Mouse (Mus musculus): ENCODE measurements around the gene Plekha4. TPM values are rescaled to one million over a fixed set of nuclear protein-coding genes. Genes with fewer than 3 reads are reported as not detected.

Gene Plekha4
- polyA plus RNA-seq, 1 experiment = 12.3 TPM

- DNase-seq = no peak
- Histone ChIP-seq H3K27ac (ENCODE audit: control insufficient read depth, insufficient read depth, low read length) (no peak overlapping the region), H3K4me1 (replicated peaks; ENCODE audit: control insufficient read depth, insufficient read depth, low read length) (peaks cover 10% of the 10 kb centered on the region), H3K27me3 (ENCODE audit: control insufficient read depth, insufficient read depth, low read length) (no peaks in the 10 kb centered on the region), H3K36me3 (ENCODE audit: control insufficient read depth, insufficient read depth, low read length) (no peaks in the 10 kb centered on the region; the same call in none of the 2 replicates), H3K4me3 (ENCODE audit: control insufficient read depth, insufficient read depth, low read length) (no peak overlapping the region)
- 92% methylated on average over 7 of the region's 7 CpGs for WGBS
- TF ChIP-seq CTCF (IDR thresholded peaks at IDR 0.05; ENCODE audit: borderline replicate concordance, control insufficient read depth, extremely low read depth, insufficient read depth, low read length, poor library complexity) (no peak), POLR2A (IDR thresholded peaks at IDR 0.05; ENCODE audit: control insufficient read depth, extremely low read depth, insufficient read depth, low read length, poor library complexity) (no peak)
Observed at GRCm38 (mm10) chr7:45489578-45489977, 36.6 kb upstream of the Plekha4 start.

GRCm38 (mm10) chr7:45490822-45491221, 35.3 kb upstream of the Plekha4 start:
- TF ChIP-seq POLR2A (IDR thresholded peaks at IDR 0.05; ENCODE audit: control insufficient read depth, extremely low read depth, insufficient read depth, low read length, poor library complexity) (no peak), CTCF (IDR thresholded peaks at IDR 0.05; ENCODE audit: borderline replicate concordance, control insufficient read depth, extremely low read depth, insufficient read depth, low read length, poor library complexity) (no peak)
- no peak overlapping the region for H3K27ac ChIP-seq (ENCODE audit: control insufficient read depth, insufficient read depth, low read length)
- no peaks in the 10 kb centered on the region for H3K27me3 ChIP-seq (ENCODE audit: control insufficient read depth, insufficient read depth, low read length)
- DNase-seq = no peak
- WGBS = 71% methylated on average over 9 of the region's 9 CpGs
- no peak overlapping the region for H3K4me3 ChIP-seq (ENCODE audit: control insufficient read depth, insufficient read depth, low read length)
- peaks cover 10% of the 10 kb centered on the region for H3K4me1 ChIP-seq (replicated peaks; ENCODE audit: control insufficient read depth, insufficient read depth, low read length)
- H3K36me3 ChIP-seq (ENCODE audit: control insufficient read depth, insufficient read depth, low read length) = no peaks in the 10 kb centered on the region; the same call in none of the 2 replicates

GRCm38 (mm10) chr7:45491264-45491663, 34.9 kb upstream of the Plekha4 start:
- WGBS = 25% methylated on average over 3 of the region's 3 CpGs
- TF ChIP-seq CTCF (IDR thresholded peaks at IDR 0.05; ENCODE audit: borderline replicate concordance, control insufficient read depth, extremely low read depth, insufficient read depth, low read length, poor library complexity) = no peak
- no peak for TF ChIP-seq POLR2A (IDR thresholded peaks at IDR 0.05; ENCODE audit: control insufficient read depth, extremely low read depth, insufficient read depth, low read length, poor library complexity)

GRCm38 (mm10) chr7:45492225-45492844, 33.8 kb upstream of the Plekha4 start:
- Histone ChIP-seq H3K27me3 (ENCODE audit: control insufficient read depth, insufficient read depth, low read length) (no peaks in the 10 kb centered on the region), H3K4me3 (ENCODE audit: control insufficient read depth, insufficient read depth, low read length) (no peak overlapping the region), H3K27ac (ENCODE audit: control insufficient read depth, insufficient read depth, low read length) (no peak overlapping the region), H3K4me1 (replicated peaks; ENCODE audit: control insufficient read depth, insufficient read depth, low read length) (peaks cover 10% of the 10 kb centered on the region), H3K36me3 (ENCODE audit: control insufficient read depth, insufficient read depth, low read length) (no peaks in the 10 kb centered on the region; the same call in none of the 2 replicates)
- DNase-seq = no peak
- WGBS = 97% methylated on average over 8 of the region's 8 CpGs
- TF ChIP-seq CTCF (IDR thresholded peaks at IDR 0.05; ENCODE audit: borderline replicate concordance, control insufficient read depth, extremely low read depth, insufficient read depth, low read length, poor library complexity) (no peak), POLR2A (IDR thresholded peaks at IDR 0.05; ENCODE audit: control insufficient read depth, extremely low read depth, insufficient read depth, low read length, poor library complexity) (no peak)

More at GRCm38 (mm10) chr7:45491264-45491663, 34.9 kb upstream of the Plekha4 start:
- Histone ChIP-seq H3K4me1 (replicated peaks; ENCODE audit: control insufficient read depth, insufficient read depth, low read length) (peaks cover 10% of the 10 kb centered on the region), H3K4me3 (ENCODE audit: control insufficient read depth, insufficient read depth, low read length) (no peak overlapping the region), H3K27me3 (ENCODE audit: control insufficient read depth, insufficient read depth, low read length) (no peaks in the 10 kb centered on the region), H3K27ac (ENCODE audit: control insufficient read depth, insufficient read depth, low read length) (no peak overlapping the region), H3K36me3 (ENCODE audit: control insufficient read depth, insufficient read depth, low read length) (no peaks in the 10 kb centered on the region; the same call in none of the 2 replicates)
- DNase-seq = no peak

- DNase-seq = no peak
- WGBS = over 99% methylated on average over 5 of the region's 5 CpGs
- H3K36me3 ChIP-seq (ENCODE audit: control insufficient read depth, insufficient read depth, low read length) = peaks cover 2% of the 10 kb centered on the region
Observed at GRCm38 (mm10) chr7:45492951-45493350, 33.2 kb upstream of the Plekha4 start.

GRCm38 (mm10) chr7:45494548-45494947, 31.6 kb upstream of the Plekha4 start:
- no peak overlapping the region for H3K4me3 ChIP-seq (ENCODE audit: control insufficient read depth, insufficient read depth, low read length)
- DNase-seq = no peak
- no peak overlapping the region for H3K27ac ChIP-seq (ENCODE audit: control insufficient read depth, insufficient read depth, low read length)
- peaks cover 13% of the 10 kb centered on the region for H3K36me3 ChIP-seq (ENCODE audit: control insufficient read depth, insufficient read depth, low read length)
- WGBS = 95% methylated on average over 9 of the region's 9 CpGs
- TF ChIP-seq POLR2A (IDR thresholded peaks at IDR 0.05; ENCODE audit: control insufficient read depth, extremely low read depth, insufficient read depth, low read length, poor library complexity) (no peak), CTCF (IDR thresholded peaks at IDR 0.05; ENCODE audit: borderline replicate concordance, control insufficient read depth, extremely low read depth, insufficient read depth, low read length, poor library complexity) (no peak)
- 0 out of 2 replicates have a peak, but pooled peaks cover 2% of the 10 kb centered on the region for H3K4me1 ChIP-seq (replicated peaks; ENCODE audit: control insufficient read depth, insufficient read depth, low read length)
- H3K27me3 ChIP-seq (ENCODE audit: control insufficient read depth, insufficient read depth, low read length) = no peaks in the 10 kb centered on the region

More at GRCm38 (mm10) chr7:45492951-45493350, 33.2 kb upstream of the Plekha4 start:
- Histone ChIP-seq H3K27me3 (ENCODE audit: control insufficient read depth, insufficient read depth, low read length) (no peaks in the 10 kb centered on the region), H3K4me3 (ENCODE audit: control insufficient read depth, insufficient read depth, low read length) (no peak overlapping the region), H3K27ac (ENCODE audit: control insufficient read depth, insufficient read depth, low read length) (no peak overlapping the region), H3K4me1 (replicated peaks; ENCODE audit: control insufficient read depth, insufficient read depth, low read length) (peaks cover 10% of the 10 kb centered on the region)
- TF ChIP-seq CTCF (IDR thresholded peaks at IDR 0.05; ENCODE audit: borderline replicate concordance, control insufficient read depth, extremely low read depth, insufficient read depth, low read length, poor library complexity) (no peak), POLR2A (IDR thresholded peaks at IDR 0.05; ENCODE audit: control insufficient read depth, extremely low read depth, insufficient read depth, low read length, poor library complexity) (no peak)
